Mouse (Mus musculus): ENCODE measurements at regions not wholly inside any gene's neighbourhood (a gene's known extent, or its start where the extent isn't known, plus 50 kb on each side); places are given as distances from the start of the nearest gene placed in this dataset.
"Not testable (repeated sequence)": the region's sequence is repeated elsewhere in the genome, so short reads cannot be mapped to it uniquely, and the experiment has no call there.

GRCm38 (mm10) chr17:69563165-69563564 is 124.0 kb downstream of the Akain1 start:
- DNase-seq (ENCODE audit: low read depth) = no peak

GRCm38 (mm10) chr17:69571070-69571669 is 132.0 kb downstream of the Akain1 start:
- DNase-seq (ENCODE audit: low read depth) = not testable (repeated sequence)

- no peak for DNase-seq (ENCODE audit: low read depth)
Measured at GRCm38 (mm10) chr17:69590553-69590952, 151.4 kb downstream of the Akain1 start.

- DNase-seq (ENCODE audit: low read depth) = no peak
Measured at GRCm38 (mm10) chr17:69597773-69598295, 158.7 kb downstream of the Akain1 start.

- DNase-seq (ENCODE audit: low read depth) = no peak
Measured at GRCm38 (mm10) chr17:69598461-69598860, 159.3 kb downstream of the Akain1 start.

GRCm38 (mm10) chr17:69603596-69603995 is 164.5 kb downstream of the Akain1 start:
- DNase-seq (ENCODE audit: low read depth) = no peak

GRCm38 (mm10) chr17:69604698-69605097 is 165.6 kb downstream of the Akain1 start:
- DNase-seq (ENCODE audit: low read depth) = no peak

GRCm38 (mm10) chr17:69605458-69605857 is 166.3 kb downstream of the Akain1 start:
- no peak for DNase-seq (ENCODE audit: low read depth)

- DNase-seq (ENCODE audit: low read depth) = no peak
Measured at GRCm38 (mm10) chr17:69631411-69631810, 192.3 kb downstream of the Akain1 start.

GRCm38 (mm10) chr17:69650496-69650895 is 211.4 kb downstream of the Akain1 start:
- not testable (repeated sequence) for DNase-seq (ENCODE audit: low read depth)

- DNase-seq (ENCODE audit: low read depth) = no peak
Measured at GRCm38 (mm10) chr17:69654586-69654985, 215.5 kb downstream of the Akain1 start.

GRCm38 (mm10) chr17:69672530-69672929 is 233.4 kb downstream of the Akain1 start:
- peak; percentile 17 for DNase-seq (ENCODE audit: low read depth)

- no peak for DNase-seq (ENCODE audit: low read depth)
Measured at GRCm38 (mm10) chr17:69683091-69683490, 244.0 kb downstream of the Akain1 start.

GRCm38 (mm10) chr17:69685625-69686257 is 246.6 kb downstream of the Akain1 start:
- no peak for DNase-seq (ENCODE audit: low read depth)

GRCm38 (mm10) chr17:69686383-69686782 is 247.3 kb downstream of the Akain1 start:
- DNase-seq (ENCODE audit: low read depth) = no peak

GRCm38 (mm10) chr17:69695341-69695740 is 256.2 kb downstream of the Akain1 start:
- no peak for DNase-seq (ENCODE audit: low read depth)

- no peak for DNase-seq (ENCODE audit: low read depth)
Measured at GRCm38 (mm10) chr17:69727325-69727724, 241.5 kb upstream of the Dlgap1 start.

- DNase-seq (ENCODE audit: low read depth) = no peak
Measured at GRCm38 (mm10) chr17:69732981-69733380, 235.9 kb upstream of the Dlgap1 start.

- DNase-seq (ENCODE audit: low read depth) = no peak
Measured at GRCm38 (mm10) chr17:69736379-69737096, 232.3 kb upstream of the Dlgap1 start.

GRCm38 (mm10) chr17:69769002-69769421 is 199.9 kb upstream of the Dlgap1 start:
- no peak for DNase-seq (ENCODE audit: low read depth)

GRCm38 (mm10) chr17:69770046-69770445 is 198.8 kb upstream of the Dlgap1 start:
- no peak for DNase-seq (ENCODE audit: low read depth)

- DNase-seq (ENCODE audit: low read depth) = no peak
Measured at GRCm38 (mm10) chr17:69781201-69781600, 187.7 kb upstream of the Dlgap1 start.

- no peak for DNase-seq (ENCODE audit: low read depth)
Measured at GRCm38 (mm10) chr17:69786985-69787384, 181.9 kb upstream of the Dlgap1 start.

All from gonadal fat pad, adult 2 months (tissue).